Mouse (Mus musculus): Measurements from ENCODE around the gene Zfp729a. TPM values are rescaled to one million over a fixed set of nuclear protein-coding genes. Genes with fewer than 3 reads are reported as not detected.

Gene Zfp729a
- polyA plus RNA-seq, 1 experiment from 2014 or later: 3.7 TPM

DNA sequence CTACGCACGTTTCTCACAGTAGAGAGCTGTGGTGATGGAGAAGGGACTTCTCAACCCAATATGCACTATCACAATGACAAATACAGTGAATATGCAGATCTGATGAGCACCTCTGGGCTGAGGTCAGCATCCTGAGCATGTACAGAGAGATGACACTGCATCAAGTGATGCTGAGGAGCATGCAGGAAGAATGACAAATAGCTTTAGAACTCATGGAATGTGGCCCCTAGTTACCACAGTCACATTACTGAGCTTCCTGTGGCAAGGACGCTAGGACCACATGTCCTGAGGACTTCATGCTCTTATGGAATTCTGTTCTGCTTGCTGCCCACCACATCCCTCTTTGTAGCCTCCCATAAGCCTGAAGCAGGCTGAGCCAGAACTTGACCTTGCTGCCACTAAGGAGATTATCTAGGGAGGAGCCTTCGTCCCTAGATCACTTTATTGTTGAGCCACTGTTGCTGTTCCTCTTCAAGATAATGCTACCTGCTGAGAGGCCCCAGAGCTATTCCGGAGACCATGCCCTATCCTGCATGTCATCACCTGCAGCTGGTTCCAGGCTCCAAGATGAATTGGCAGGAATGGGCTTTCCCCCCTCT is 64.9 kb downstream of the Zfp729a start:
- no peaks in the 10 kb centered on the region for H3K27me3 ChIP-seq (ENCODE audit: control insufficient read depth, insufficient read depth, low read length)
- H3K9me3 ChIP-seq (ENCODE audit: control insufficient read depth, low read length): no peaks in the 10 kb centered on the region
- H3K4me3 ChIP-seq (ENCODE audit: low read depth, low read length): no peak overlapping the region
- no peak overlapping the region for H3K9ac ChIP-seq (ENCODE audit: low read length)
- H3K27ac ChIP-seq (replicated peaks; ENCODE audit: low read depth, low read length): no peak overlapping the region
- DNase-seq (ENCODE audit: low spot score): no peak
- no peak for ATAC-seq (ENCODE audit: insufficient number of reproducible peaks, low FRiP score, low TSS enrichment, low read depth)
- H3K36me3 ChIP-seq (ENCODE audit: control insufficient read depth, insufficient read depth, low read length): no peaks in the 10 kb centered on the region
- H3K4me1 ChIP-seq (ENCODE audit: control insufficient read depth, insufficient read depth, low read length): no peaks in the 10 kb centered on the region
- H3K4me2 ChIP-seq (ENCODE audit: low read depth, severe bottlenecking): no peak overlapping the region
- 74% methylated on average over 5 of the region's 5 CpGs for WGBS

Other genes starting within 250 kb of the Zfp729a start
- 4.3 and 5.4 TPM in 2 replicates for gene Zfp429, start 238.0 kb downstream of the Zfp729a start, polyA plus RNA-seq (2014; fragmentation: Nextera tagmentation; extraction: Ambion mirVana)
- 1.2 and 1.3 TPM in 2 replicates for gene Zfp459, start 216.4 kb downstream of the Zfp729a start, polyA plus RNA-seq (2014; fragmentation: Nextera tagmentation; extraction: Ambion mirVana)
- gene Zfp874a, start 186.2 kb downstream of the Zfp729a start, polyA plus RNA-seq (2014; fragmentation: Nextera tagmentation; extraction: Ambion mirVana): 9.5 and 9.7 TPM in 2 replicates
- 1.7 and 2.6 TPM in 2 replicates for gene Zfp874b, start 153.5 kb downstream of the Zfp729a start, polyA plus RNA-seq (2014; fragmentation: Nextera tagmentation; extraction: Ambion mirVana)
- 19.5 and 19.6 TPM in 2 replicates for gene Zfp58, start 137.2 kb downstream of the Zfp729a start, polyA plus RNA-seq (2014; fragmentation: Nextera tagmentation; extraction: Ambion mirVana)
- not detected in 2 replicates for gene Gm26965, start 111.6 kb downstream of the Zfp729a start, polyA plus RNA-seq (2014; fragmentation: Nextera tagmentation; extraction: Ambion mirVana)
- 26.8 and 32.8 TPM in 2 replicates for gene Zfp87, start 111.6 kb downstream of the Zfp729a start, polyA plus RNA-seq (2014; fragmentation: Nextera tagmentation; extraction: Ambion mirVana)
- 18.7 and 20.0 TPM in 2 replicates for gene Zfp748, start 84.0 kb downstream of the Zfp729a start, polyA plus RNA-seq (2014; fragmentation: Nextera tagmentation; extraction: Ambion mirVana)
- gene Zfp729b, start 28.1 kb downstream of the Zfp729a start, polyA plus RNA-seq (2014; fragmentation: Nextera tagmentation; extraction: Ambion mirVana): 5.1 and 5.8 TPM in 2 replicates
- not detected in 2 replicates for gene Gm49345, start within 50 bp of the Zfp729a start, polyA plus RNA-seq (2014; fragmentation: Nextera tagmentation; extraction: Ambion mirVana)
- 14.0 and 14.2 TPM in 2 replicates for gene Zfp738, start 49.3 kb upstream of the Zfp729a start, polyA plus RNA-seq (2014; fragmentation: Nextera tagmentation; extraction: Ambion mirVana)
- 4.0 and 4.7 TPM in 2 replicates for gene Zfp65, start 91.4 kb upstream of the Zfp729a start, polyA plus RNA-seq (2014; fragmentation: Nextera tagmentation; extraction: Ambion mirVana)
- 5.4 and 7.2 TPM in 2 replicates for gene Zfp85, start 117.4 kb upstream of the Zfp729a start, polyA plus RNA-seq (2014; fragmentation: Nextera tagmentation; extraction: Ambion mirVana)
- 2.8 and 3.1 TPM in 2 replicates for gene Zfp493, start 141.9 kb upstream of the Zfp729a start, polyA plus RNA-seq (2014; fragmentation: Nextera tagmentation; extraction: Ambion mirVana)
- 7.5 and 8.0 TPM in 2 replicates for gene Zfp273, start 175.9 kb upstream of the Zfp729a start, polyA plus RNA-seq (2014; fragmentation: Nextera tagmentation; extraction: Ambion mirVana)
- 2.7 and 2.9 TPM in 2 replicates for gene Gm10037, start 193.3 kb upstream of the Zfp729a start, polyA plus RNA-seq (2014; fragmentation: Nextera tagmentation; extraction: Ambion mirVana)
- gene BC048507, start 225.5 kb upstream of the Zfp729a start, polyA plus RNA-seq (2014; fragmentation: Nextera tagmentation; extraction: Ambion mirVana): not detected in 2 replicates

All from limb, embryonic 11.5 days (tissue).